Comparison of ENCODE assay signal across 9 mouse cellular contexts in the genomic region with DNA sequence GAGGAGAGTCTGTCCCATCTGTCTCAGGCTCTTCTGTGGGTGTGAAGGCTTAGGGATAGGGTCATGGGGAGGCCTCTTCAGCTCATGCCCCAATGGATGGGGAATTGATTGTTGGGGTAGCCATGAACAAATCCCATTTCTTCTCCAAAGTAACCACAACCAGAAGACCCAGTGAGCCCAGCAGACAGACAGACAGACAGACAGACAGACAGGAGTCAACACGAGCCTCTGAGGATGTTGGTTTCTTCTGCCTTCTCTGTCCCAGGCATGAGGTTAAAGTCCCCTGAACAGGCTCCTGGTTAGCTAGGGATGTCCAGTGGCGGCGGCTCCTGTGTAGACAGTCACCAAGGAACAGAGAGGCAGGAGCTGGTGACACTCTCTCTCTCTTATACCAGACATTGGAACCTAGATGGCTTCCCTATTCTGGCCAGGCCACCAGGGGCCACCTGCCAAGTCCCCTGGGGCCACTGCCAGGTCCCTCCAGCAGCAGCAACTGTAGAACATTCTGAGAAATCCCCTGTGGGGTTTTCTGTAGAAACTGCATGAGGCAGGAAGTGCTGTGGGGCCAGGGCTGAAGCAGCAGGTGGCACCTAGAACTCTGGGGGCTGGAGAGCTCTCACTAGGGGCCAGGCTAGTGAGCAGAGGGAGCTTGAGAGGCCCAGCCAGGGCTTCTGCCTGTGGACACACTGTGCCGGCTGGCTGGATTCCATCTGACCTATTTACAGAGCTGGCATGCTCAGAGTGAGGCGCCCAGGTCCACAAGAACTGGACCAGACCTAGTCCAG. TPM values are rescaled to one million over a fixed set of nuclear protein-coding genes. Genes with fewer than 3 reads are reported as not detected.
A peak's percentile ranks its signal among the peaks of the same experiment; 100 is the strongest.
DNase-seq lines count a peak whose midpoint lies in the region; ATAC-seq and TF ChIP-seq lines count a peak whose summit lies in the region.
"Had no signal": no experiment of that assay in that cellular context is flagged by ENCODE, and none has a peak within 500 bp of the region (broad histone marks: within the 10 kb centered on the region; RNA-seq: fewer than 3 reads in every experiment).

No protein-coding gene starts in this region.

- H3K4me3 ChIP-seq in hindbrain, embryonic 13.5 days: no peak overlapping the region
- H3K4me3 ChIP-seq in hindbrain, embryonic 14.5 days (replicated peaks; ENCODE audit: low read length): no peak overlapping the region
- no peak overlapping the region for H3K4me3 ChIP-seq in bone marrow, adult 2 months (replicated peaks; ENCODE audit: control insufficient read depth, low read depth, low read length)
- no peak overlapping the region for H3K4me3 ChIP-seq in kidney, embryonic 16.5 days (ENCODE audit: low read length)
- H3K4me3 ChIP-seq in lung, postnatal 0 days (ENCODE audit: low read depth, low read length): no peak overlapping the region
- no peak overlapping the region for H3K4me3 ChIP-seq in midbrain, embryonic 14.5 days (replicated peaks; ENCODE audit: low read depth, low read length)

- WGBS in hindbrain, embryonic 13.5 days: 76% methylated on average over 5 of the region's 5 CpGs
- 80% methylated on average over 5 of the region's 5 CpGs for WGBS in hindbrain, embryonic 14.5 days
- WGBS in bone marrow, adult 2 months: 12% methylated on average over 5 of the region's 5 CpGs
- WGBS in kidney, embryonic 16.5 days: 79% methylated on average over 5 of the region's 5 CpGs
- WGBS in lung, postnatal 0 days: 53% methylated on average over 5 of the region's 5 CpGs
- 81% methylated on average over 5 of the region's 5 CpGs for WGBS in midbrain, embryonic 14.5 days

- TF ChIP-seq EP300 in lung, postnatal 0 days (IDR thresholded peaks at IDR 0.05): no peak

- peaks cover 44% of the 10 kb centered on the region for H3K4me1 ChIP-seq in hindbrain, embryonic 13.5 days (replicated peaks)
- peaks cover 20% of the 10 kb centered on the region for H3K4me1 ChIP-seq in hindbrain, embryonic 14.5 days (replicated peaks; ENCODE audit: control insufficient read depth, insufficient read depth, low read length)
- H3K4me1 ChIP-seq in bone marrow, adult 2 months (ENCODE audit: control insufficient read depth, insufficient read depth, low read length): no peaks in the 10 kb centered on the region; the same call in 1 of the 2 replicates
- H3K4me1 ChIP-seq in kidney, embryonic 16.5 days (ENCODE audit: insufficient read depth, low read length): peaks cover 36% of the 10 kb centered on the region
- H3K4me1 ChIP-seq in lung, postnatal 0 days (ENCODE audit: insufficient read depth, low read depth, low read length): peaks cover 9% of the 10 kb centered on the region; the same call in 1 of the 2 replicates
- H3K4me1 ChIP-seq in midbrain, embryonic 14.5 days (ENCODE audit: control insufficient read depth, insufficient read depth, low read length): peaks cover 25% of the 10 kb centered on the region

- peaks cover 19% of the 10 kb centered on the region for H3K27me3 ChIP-seq in hindbrain, embryonic 13.5 days
- H3K27me3 ChIP-seq in hindbrain, embryonic 14.5 days (ENCODE audit: control insufficient read depth, insufficient read depth, low read length): no peaks in the 10 kb centered on the region
- peaks cover 16% of the 10 kb centered on the region for H3K27me3 ChIP-seq in kidney, embryonic 16.5 days (ENCODE audit: insufficient read depth, low read length)
- H3K27me3 ChIP-seq in lung, postnatal 0 days (replicated peaks; ENCODE audit: insufficient read depth, low read length): no peaks in the 10 kb centered on the region
- H3K27me3 ChIP-seq in midbrain, embryonic 14.5 days (ENCODE audit: control insufficient read depth, insufficient read depth, low read length): no peaks in the 10 kb centered on the region

- no peaks in the 10 kb centered on the region for H3K36me3 ChIP-seq in hindbrain, embryonic 13.5 days
- no peaks in the 10 kb centered on the region for H3K36me3 ChIP-seq in hindbrain, embryonic 14.5 days (replicated peaks; ENCODE audit: control insufficient read depth, insufficient read depth)
- no peaks in the 10 kb centered on the region for H3K36me3 ChIP-seq in kidney, embryonic 16.5 days (ENCODE audit: insufficient read depth, low read length)
- H3K36me3 ChIP-seq in lung, postnatal 0 days (ENCODE audit: insufficient read depth, low read length): no peaks in the 10 kb centered on the region
- no peaks in the 10 kb centered on the region for H3K36me3 ChIP-seq in midbrain, embryonic 14.5 days (ENCODE audit: control insufficient read depth, insufficient read depth, low read length)
- H3K36me3 ChIP-seq: G1E had no signal

- no peak overlapping the region for H3K4me2 ChIP-seq in hindbrain, embryonic 13.5 days
- H3K4me2 ChIP-seq in hindbrain, embryonic 14.5 days (replicated peaks): no peak overlapping the region
- no peak overlapping the region for H3K4me2 ChIP-seq in kidney, embryonic 16.5 days (replicated peaks; ENCODE audit: low read depth, low read length)
- no peak overlapping the region for H3K4me2 ChIP-seq in lung, postnatal 0 days (replicated peaks; ENCODE audit: low read depth, low read length)
- H3K4me2 ChIP-seq in midbrain, embryonic 14.5 days (ENCODE audit: low read length): no peak overlapping the region

- peak overlapping the region; percentile 19; the same call in 1 of the 2 replicates for H3K27ac ChIP-seq in hindbrain, embryonic 13.5 days
- no peak overlapping the region for H3K27ac ChIP-seq in hindbrain, embryonic 14.5 days
- peak overlapping the region; percentile 71 for H3K27ac ChIP-seq in bone marrow, adult 2 months (ENCODE audit: control insufficient read depth, insufficient read depth, low read depth, low read length, poor library complexity)
- H3K27ac ChIP-seq in kidney, embryonic 16.5 days (ENCODE audit: low read length): peak overlapping the region; percentile 54; the same call in 1 of the 2 replicates
- no peak overlapping the region for H3K27ac ChIP-seq in lung, postnatal 0 days (ENCODE audit: low read length)
- no peak overlapping the region for H3K27ac ChIP-seq in midbrain, embryonic 14.5 days (replicated peaks; ENCODE audit: low read depth, low read length)

- ATAC-seq in hindbrain, embryonic 13.5 days (ENCODE audit: low FRiP score): no peak
- ATAC-seq in hindbrain, embryonic 14.5 days (ENCODE audit: low FRiP score): no peak
- no peak for ATAC-seq in kidney, embryonic 16.5 days (ENCODE audit: low FRiP score, low TSS enrichment)
- ATAC-seq in lung, postnatal 0 days: peak; percentile 39; the same call in 1 of the 2 replicates
- ATAC-seq in midbrain, embryonic 14.5 days (ENCODE audit: low FRiP score, low TSS enrichment): no peak

- no peaks in the 10 kb centered on the region for H3K9me3 ChIP-seq in hindbrain, embryonic 13.5 days
- H3K9me3 ChIP-seq in hindbrain, embryonic 14.5 days (ENCODE audit: control insufficient read depth, low read length): no peaks in the 10 kb centered on the region
- peaks cover 6% of the 10 kb centered on the region for H3K9me3 ChIP-seq in kidney, embryonic 16.5 days (ENCODE audit: low read length)
- H3K9me3 ChIP-seq in lung, postnatal 0 days (ENCODE audit: low read length): no peaks in the 10 kb centered on the region
- no peaks in the 10 kb centered on the region for H3K9me3 ChIP-seq in midbrain, embryonic 14.5 days (ENCODE audit: control insufficient read depth, low read length)

- H3K9ac ChIP-seq in hindbrain, embryonic 13.5 days: no peak overlapping the region
- H3K9ac ChIP-seq in hindbrain, embryonic 14.5 days: no peak overlapping the region
- H3K9ac ChIP-seq in kidney, embryonic 16.5 days (replicated peaks; ENCODE audit: low read length): no peak overlapping the region
- H3K9ac ChIP-seq in lung, postnatal 0 days (replicated peaks; ENCODE audit: low read depth): no peak overlapping the region
- no peak overlapping the region for H3K9ac ChIP-seq in midbrain, embryonic 14.5 days (replicated peaks; ENCODE audit: low read length)

- no peak for DNase-seq in hindbrain, embryonic 14.5 days (ENCODE audit: low spot score)
- DNase-seq in heart, adult 8-10 months (ENCODE audit: low spot score): peak; percentile 60
- peak; percentile 42 for DNase-seq in lung, postnatal 0 days (ENCODE audit: low spot score)
- DNase-seq in spleen, postnatal 4 days (ENCODE audit: low spot score in 2 of 2): peak; percentile 63 to 75
- DNase-seq in midbrain, embryonic 14.5 days: no peak

- no peak for TF ChIP-seq CTCF in bone marrow, adult 2 months (IDR thresholded peaks at IDR 0.05; ENCODE audit: control insufficient read depth, insufficient read depth, low read length)
- TF ChIP-seq CTCF in lung, postnatal 0 days (IDR thresholded peaks at IDR 0.05): no peak

- no peak for TF ChIP-seq POLR2A in bone marrow, adult 2 months (IDR thresholded peaks at IDR 0.05; ENCODE audit: borderline replicate concordance, control insufficient read depth, low read depth, low read length)

RNA-seq across cellular contexts. Expression of a gene that starts 47.6 kb away (rescaled TPM):
- polyA plus RNA-seq in hindbrain, embryonic 13.5 days (2015; fragmentation: Nextera tagmentation; extraction: Ambion mirVana): 14.1 and 15.8 TPM in 2 replicates
- 16.8 and 20.2 TPM in 2 replicates for polyA plus RNA-seq in hindbrain, embryonic 14.5 days (2014; fragmentation: Nextera tagmentation; extraction: Ambion mirVana)
- 7.3 and 18.8 TPM in 2 replicates for polyA plus RNA-seq in bone marrow, adult 2 months (2011; ENCODE audit: insufficient read depth, insufficient read length, low replicate concordance, missing spikeins)
- 10 to 100 TPM in 1 of 4 experiments, 1 to 10 TPM in 3; 5.2 to 12.8 (median 8.4) TPM for total RNA-seq in heart, adult 8-10 months (2022)
- 9.9 and 10.9 TPM in 2 replicates for polyA plus RNA-seq in kidney, embryonic 16.5 days (2015; fragmentation: Nextera tagmentation; extraction: Ambion mirVana)
- polyA plus RNA-seq in lung, postnatal 0 days (2015; fragmentation: Nextera tagmentation; extraction: Ambion mirVana): 8.9 and 9.7 TPM in 2 replicates
- 19.0 and 19.3 TPM in 2 replicates for polyA plus RNA-seq in midbrain, embryonic 14.5 days (2014; fragmentation: Nextera tagmentation; extraction: Ambion mirVana)
- total RNA-seq: G1E had no signal

Comparison
In these comparisons a context has a peak if more than half of its experiments do, and no peak if none do; other contexts are left out.
1. H3K27ac ChIP-seq: peak in hindbrain, embryonic 13.5 days (single experiment), bone marrow, adult 2 months (single experiment) and kidney, embryonic 16.5 days (single experiment); none in hindbrain, embryonic 14.5 days (single experiment), lung, postnatal 0 days (single experiment) and midbrain, embryonic 14.5 days (single experiment).
2. DNase-seq: peak in heart, adult 8-10 months (single experiment), lung, postnatal 0 days (single experiment) and spleen, postnatal 4 days (2 of 2); none in hindbrain, embryonic 14.5 days (single experiment) and midbrain, embryonic 14.5 days (single experiment).